Mouse (Mus musculus): Measurements from ENCODE around the gene Ostm1. TPM values are rescaled to one million over a fixed set of nuclear protein-coding genes. Genes with fewer than 3 reads are reported as not detected.

Gene Ostm1
- polyA plus RNA-seq, 1 experiment from 2014 or later, result 27.1 TPM

DNA sequence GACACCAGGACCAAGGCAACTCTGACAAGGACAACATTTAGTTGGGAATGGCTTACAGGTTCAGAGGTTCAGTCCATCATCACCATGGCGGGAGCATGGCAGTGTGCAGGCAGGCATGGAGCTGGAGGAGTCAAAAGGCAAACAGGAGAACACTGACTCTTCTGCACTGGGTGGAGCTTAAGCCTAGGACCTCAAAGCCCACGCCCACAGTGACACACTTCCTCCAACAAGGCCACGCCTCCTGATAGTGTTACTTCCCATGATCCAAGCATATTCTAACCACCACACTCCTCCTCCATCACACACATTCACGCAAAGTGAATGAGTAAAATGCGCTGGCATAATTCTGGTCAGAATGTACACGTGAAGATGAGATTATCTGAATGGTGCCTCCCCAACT, 56.2 kb downstream of the Ostm1 start:
- ATAC-seq (replicated peaks; ENCODE audit: insufficient number of reproducible peaks, low FRiP score, low TSS enrichment), result no peak
- Histone ChIP-seq H3K36me3 (ENCODE audit: control insufficient read depth, insufficient read depth, low read length) (no peaks in the 10 kb centered on the region), H3K4me2 (no peak overlapping the region), H3K9ac (ENCODE audit: low read depth, low read length) (no peak overlapping the region), H3K4me1 (ENCODE audit: control insufficient read depth, insufficient read depth, low read length) (peaks cover 8% of the 10 kb centered on the region), H3K27me3 (ENCODE audit: control insufficient read depth, insufficient read depth, low read length) (peaks cover 30% of the 10 kb centered on the region), H3K9me3 (replicated peaks; ENCODE audit: control insufficient read depth, low read length) (no peaks in the 10 kb centered on the region), H3K4me3 (ENCODE audit: low read depth, low read length) (no peak overlapping the region), H3K27ac (ENCODE audit: low read depth, low read length) (no peak overlapping the region)
- WGBS (ENCODE audit: insufficient replicate concordance), result 76% methylated on average over 6 of the region's 6 CpGs

DNA sequence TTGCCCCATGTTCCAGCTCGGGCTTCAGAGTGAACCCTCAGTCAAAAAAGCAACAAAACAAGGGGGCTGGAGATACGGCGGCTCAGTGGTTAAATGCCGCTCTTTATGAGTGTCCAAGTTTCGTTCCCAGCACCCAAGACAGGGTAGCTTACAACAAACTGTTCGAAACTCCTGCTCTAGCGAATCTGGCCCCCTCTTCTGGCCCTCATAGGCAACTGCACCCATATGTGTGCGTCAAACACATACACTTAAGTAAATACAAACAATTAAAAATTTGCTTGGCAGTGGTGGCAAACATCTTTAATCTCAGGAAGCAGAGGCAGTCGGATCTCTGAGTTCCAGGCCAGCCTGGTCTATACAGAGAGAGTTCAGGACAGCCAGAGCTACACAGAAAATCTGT, 60.0 kb downstream of the Ostm1 start:
- Histone ChIP-seq H3K4me1 (ENCODE audit: control insufficient read depth, insufficient read depth, low read length) (no peaks in the 10 kb centered on the region), H3K27ac (ENCODE audit: low read depth, low read length) (no peak overlapping the region), H3K9ac (ENCODE audit: low read depth, low read length) (no peak overlapping the region), H3K4me2 (no peak overlapping the region), H3K36me3 (ENCODE audit: control insufficient read depth, insufficient read depth, low read length) (no peaks in the 10 kb centered on the region), H3K27me3 (ENCODE audit: control insufficient read depth, insufficient read depth, low read length) (no peaks in the 10 kb centered on the region), H3K9me3 (replicated peaks; ENCODE audit: control insufficient read depth, low read length) (no peaks in the 10 kb centered on the region), H3K4me3 (ENCODE audit: low read depth, low read length) (no peak overlapping the region)
- ATAC-seq (replicated peaks; ENCODE audit: insufficient number of reproducible peaks, low FRiP score, low TSS enrichment), result no peak
- 74% methylated on average over 9 of the region's 9 CpGs for WGBS (ENCODE audit: insufficient replicate concordance)

DNA sequence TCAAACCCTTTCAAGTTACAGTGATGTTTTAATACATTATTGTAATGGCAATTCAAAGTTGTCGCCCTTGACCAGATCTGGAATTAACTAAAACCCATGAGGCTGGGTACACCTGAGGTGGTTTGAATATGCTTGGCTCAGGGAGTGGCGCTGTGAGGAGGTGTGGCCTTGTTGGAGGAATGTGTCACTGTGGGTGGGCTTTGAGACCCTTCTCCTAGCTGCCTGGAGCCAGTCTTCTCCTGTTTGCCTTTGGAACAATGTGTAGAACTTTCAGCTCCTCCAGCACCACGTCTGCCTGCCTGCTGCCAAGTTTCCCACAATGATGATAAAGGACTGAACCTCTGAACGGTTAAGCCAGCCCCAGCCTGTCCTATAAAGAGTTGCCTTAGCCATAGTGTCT, 62.7 kb downstream of the Ostm1 start:
- Histone ChIP-seq H3K27me3 (ENCODE audit: control insufficient read depth, insufficient read depth, low read length) (no peaks in the 10 kb centered on the region), H3K4me2 (no peak overlapping the region), H3K27ac (ENCODE audit: low read depth, low read length) (no peak overlapping the region), H3K9me3 (replicated peaks; ENCODE audit: control insufficient read depth, low read length) (no peaks in the 10 kb centered on the region), H3K9ac (ENCODE audit: low read depth, low read length) (no peak overlapping the region), H3K36me3 (ENCODE audit: control insufficient read depth, insufficient read depth, low read length) (no peaks in the 10 kb centered on the region), H3K4me3 (ENCODE audit: low read depth, low read length) (no peak overlapping the region), H3K4me1 (ENCODE audit: control insufficient read depth, insufficient read depth, low read length) (no peaks in the 10 kb centered on the region)
- no peak for ATAC-seq (replicated peaks; ENCODE audit: insufficient number of reproducible peaks, low FRiP score, low TSS enrichment)
- 43% methylated on average over 4 of the region's 4 CpGs for WGBS (ENCODE audit: insufficient replicate concordance)

DNA sequence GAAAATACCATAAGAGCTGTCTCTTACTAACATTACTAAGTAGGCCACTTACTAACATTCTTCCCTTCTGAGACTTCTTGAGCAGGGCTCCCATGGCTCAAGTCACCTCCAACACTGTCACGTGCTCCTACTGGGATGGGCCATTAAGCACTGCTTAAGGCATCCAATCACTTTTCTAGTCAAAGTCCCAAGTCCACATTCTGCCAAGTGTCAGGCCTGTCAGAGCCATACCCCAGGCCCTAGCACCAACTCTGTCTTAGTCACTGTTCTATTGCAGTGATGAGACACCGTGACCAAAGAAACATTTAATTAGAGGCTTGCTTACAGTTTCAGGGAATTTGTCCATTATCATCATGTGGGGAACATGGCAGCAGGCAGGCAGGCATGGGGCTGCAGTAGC, 78.3 kb downstream of the Ostm1 start:
- Histone ChIP-seq H3K4me3 (ENCODE audit: low read depth, low read length) (no peak overlapping the region), H3K4me1 (ENCODE audit: control insufficient read depth, insufficient read depth, low read length) (no peaks in the 10 kb centered on the region), H3K36me3 (ENCODE audit: control insufficient read depth, insufficient read depth, low read length) (no peaks in the 10 kb centered on the region), H3K27ac (ENCODE audit: low read depth, low read length) (no peak overlapping the region), H3K9ac (ENCODE audit: low read depth, low read length) (no peak overlapping the region), H3K27me3 (ENCODE audit: control insufficient read depth, insufficient read depth, low read length) (no peaks in the 10 kb centered on the region), H3K9me3 (replicated peaks; ENCODE audit: control insufficient read depth, low read length) (no peaks in the 10 kb centered on the region), H3K4me2 (no peak overlapping the region)
- WGBS (ENCODE audit: insufficient replicate concordance), result 86% methylated on average over 2 of the region's 2 CpGs
- no peak for ATAC-seq (replicated peaks; ENCODE audit: insufficient number of reproducible peaks, low FRiP score, low TSS enrichment)

DNA sequence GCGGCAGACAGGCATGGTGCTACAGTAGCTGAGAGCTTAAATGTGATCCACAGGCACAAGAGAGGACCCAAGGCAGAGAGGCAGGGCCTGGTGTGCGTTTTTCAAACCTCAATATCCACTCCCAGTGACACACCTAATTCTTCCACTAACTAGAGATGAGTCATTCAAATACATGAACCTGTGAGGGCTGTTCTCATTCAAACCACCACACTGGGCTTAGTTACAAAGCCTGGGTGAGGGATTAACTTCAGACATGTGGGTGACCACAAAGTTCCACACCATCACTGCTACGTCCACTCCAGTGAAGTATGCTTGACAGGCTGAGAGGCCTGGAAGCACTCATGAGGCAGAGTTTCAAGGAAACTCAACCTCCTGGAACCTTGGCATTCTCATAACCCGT, 86.3 kb downstream of the Ostm1 start:
- ATAC-seq (replicated peaks; ENCODE audit: insufficient number of reproducible peaks, low FRiP score, low TSS enrichment), result no peak
- no peaks in the 10 kb centered on the region for H3K27me3 ChIP-seq (ENCODE audit: control insufficient read depth, insufficient read depth, low read length)
- 0 out of 2 replicates have a peak, but pooled peaks cover 3% of the 10 kb centered on the region for H3K9me3 ChIP-seq (replicated peaks; ENCODE audit: control insufficient read depth, low read length)
- H3K9ac ChIP-seq (ENCODE audit: low read depth, low read length), result no peak overlapping the region
- no peak overlapping the region for H3K27ac ChIP-seq (ENCODE audit: low read depth, low read length)
- H3K4me3 ChIP-seq (ENCODE audit: low read depth, low read length), result no peak overlapping the region
- H3K4me1 ChIP-seq (ENCODE audit: control insufficient read depth, insufficient read depth, low read length), result no peaks in the 10 kb centered on the region
- H3K4me2 ChIP-seq, result no peak overlapping the region
- WGBS (ENCODE audit: insufficient replicate concordance), result 80% methylated on average over 4 of the region's 4 CpGs
- H3K36me3 ChIP-seq (ENCODE audit: control insufficient read depth, insufficient read depth, low read length), result no peaks in the 10 kb centered on the region

DNA sequence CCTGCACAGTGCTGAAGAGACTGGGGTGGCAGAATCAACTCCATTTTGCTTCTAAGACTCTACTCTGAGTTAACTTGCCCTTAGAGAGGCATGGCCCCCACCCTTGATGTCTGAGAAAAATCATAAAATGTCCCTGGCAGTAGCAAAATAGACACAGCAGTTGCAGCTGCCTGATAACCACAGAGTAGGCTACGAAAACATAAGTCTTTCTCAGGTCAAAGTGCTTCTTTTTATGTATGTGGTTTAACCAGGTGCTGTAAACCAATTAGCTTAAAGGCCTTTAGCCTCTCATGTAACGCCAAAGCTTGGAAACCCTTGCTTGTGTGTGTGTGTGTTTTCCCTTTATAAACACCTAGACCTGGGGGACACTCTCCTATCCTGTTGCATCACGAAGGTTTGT, 89.2 kb downstream of the Ostm1 start:
- Histone ChIP-seq H3K36me3 (ENCODE audit: control insufficient read depth, insufficient read depth, low read length) (no peaks in the 10 kb centered on the region), H3K27me3 (ENCODE audit: control insufficient read depth, insufficient read depth, low read length) (no peaks in the 10 kb centered on the region), H3K4me1 (ENCODE audit: control insufficient read depth, insufficient read depth, low read length) (no peaks in the 10 kb centered on the region), H3K4me3 (ENCODE audit: low read depth, low read length) (no peak overlapping the region), H3K9ac (ENCODE audit: low read depth, low read length) (no peak overlapping the region), H3K27ac (ENCODE audit: low read depth, low read length) (no peak overlapping the region), H3K4me2 (no peak overlapping the region), H3K9me3 (replicated peaks; ENCODE audit: control insufficient read depth, low read length) (0 out of 2 replicates have a peak, but pooled peaks cover 3% of the 10 kb centered on the region)
- no peak for ATAC-seq (replicated peaks; ENCODE audit: insufficient number of reproducible peaks, low FRiP score, low TSS enrichment)
- 66% methylated on average over 3 of the region's 3 CpGs for WGBS (ENCODE audit: insufficient replicate concordance)

DNA sequence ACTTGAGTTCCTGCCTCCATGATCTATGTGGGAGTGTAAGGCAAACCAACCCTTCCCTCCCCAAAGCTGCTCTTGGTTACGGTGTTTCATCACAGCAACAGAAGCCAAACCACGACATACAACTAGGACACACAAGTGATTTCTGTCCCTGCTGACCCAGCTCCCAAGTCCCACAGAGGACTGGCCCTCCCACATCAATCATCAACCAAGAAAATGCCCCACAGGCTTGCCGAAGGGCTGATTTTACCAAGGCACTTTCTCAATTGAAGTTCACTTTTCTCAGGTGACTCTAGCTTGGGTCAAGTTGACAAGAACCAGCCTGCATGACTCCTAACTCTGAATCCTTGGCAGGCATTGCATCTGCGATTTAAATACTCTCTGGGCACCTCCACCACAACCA, 91.9 kb downstream of the Ostm1 start:
- 73% methylated on average over 4 of the region's 4 CpGs for WGBS (ENCODE audit: insufficient replicate concordance)
- H3K4me2 ChIP-seq, result no peak overlapping the region
- H3K27me3 ChIP-seq (ENCODE audit: control insufficient read depth, insufficient read depth, low read length), result no peaks in the 10 kb centered on the region
- H3K9ac ChIP-seq (ENCODE audit: low read depth, low read length), result no peak overlapping the region
- no peak for ATAC-seq (replicated peaks; ENCODE audit: insufficient number of reproducible peaks, low FRiP score, low TSS enrichment)
- no peak overlapping the region for H3K4me3 ChIP-seq (ENCODE audit: low read depth, low read length)
- 0 out of 2 replicates have a peak, but pooled peaks cover 3% of the 10 kb centered on the region for H3K9me3 ChIP-seq (replicated peaks; ENCODE audit: control insufficient read depth, low read length)
- 0 out of 2 replicates have a peak, but pooled peaks cover 3% of the 10 kb centered on the region for H3K4me1 ChIP-seq (ENCODE audit: control insufficient read depth, insufficient read depth, low read length)
- no peak overlapping the region for H3K27ac ChIP-seq (ENCODE audit: low read depth, low read length)
- H3K36me3 ChIP-seq (ENCODE audit: control insufficient read depth, insufficient read depth, low read length), result no peaks in the 10 kb centered on the region

DNA sequence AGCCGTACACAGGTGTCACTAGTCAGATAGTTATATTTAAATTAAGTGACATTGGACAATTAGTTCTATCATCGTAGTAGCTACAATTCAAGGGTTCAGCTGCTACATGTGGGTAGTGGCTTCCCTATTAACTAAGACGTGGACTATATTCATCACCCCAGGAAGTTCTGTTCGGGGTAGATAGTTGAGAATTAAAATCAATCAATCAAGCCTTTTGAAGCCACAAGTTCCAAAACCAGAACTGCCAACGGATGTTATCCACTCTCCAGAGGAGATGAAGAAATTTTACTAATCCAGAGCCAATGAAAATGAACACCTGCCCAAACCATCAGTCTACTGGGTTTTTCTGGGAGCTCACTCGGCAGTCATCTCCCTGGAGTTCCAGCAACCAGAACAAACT, 94.7 kb downstream of the Ostm1 start:
- H3K4me2 ChIP-seq, result peak overlapping the region; percentile 67
- 0 out of 2 replicates have a peak, but pooled peaks cover 4% of the 10 kb centered on the region for H3K4me1 ChIP-seq (ENCODE audit: control insufficient read depth, insufficient read depth, low read length)
- H3K9me3 ChIP-seq (replicated peaks; ENCODE audit: control insufficient read depth, low read length), result 0 out of 2 replicates have a peak, but pooled peaks cover under 1% of the 10 kb centered on the region
- no peak overlapping the region for H3K27ac ChIP-seq (ENCODE audit: low read depth, low read length)
- H3K9ac ChIP-seq (ENCODE audit: low read depth, low read length), result peak overlapping the region; percentile 74
- peak overlapping the region; percentile 94 for H3K4me3 ChIP-seq (ENCODE audit: low read depth, low read length)
- WGBS (ENCODE audit: insufficient replicate concordance), result 47% methylated on average over 6 of the region's 6 CpGs
- H3K27me3 ChIP-seq (ENCODE audit: control insufficient read depth, insufficient read depth, low read length), result no peaks in the 10 kb centered on the region
- no peak for ATAC-seq (replicated peaks; ENCODE audit: insufficient number of reproducible peaks, low FRiP score, low TSS enrichment)
- H3K36me3 ChIP-seq (ENCODE audit: control insufficient read depth, insufficient read depth, low read length), result no peaks in the 10 kb centered on the region

DNA sequence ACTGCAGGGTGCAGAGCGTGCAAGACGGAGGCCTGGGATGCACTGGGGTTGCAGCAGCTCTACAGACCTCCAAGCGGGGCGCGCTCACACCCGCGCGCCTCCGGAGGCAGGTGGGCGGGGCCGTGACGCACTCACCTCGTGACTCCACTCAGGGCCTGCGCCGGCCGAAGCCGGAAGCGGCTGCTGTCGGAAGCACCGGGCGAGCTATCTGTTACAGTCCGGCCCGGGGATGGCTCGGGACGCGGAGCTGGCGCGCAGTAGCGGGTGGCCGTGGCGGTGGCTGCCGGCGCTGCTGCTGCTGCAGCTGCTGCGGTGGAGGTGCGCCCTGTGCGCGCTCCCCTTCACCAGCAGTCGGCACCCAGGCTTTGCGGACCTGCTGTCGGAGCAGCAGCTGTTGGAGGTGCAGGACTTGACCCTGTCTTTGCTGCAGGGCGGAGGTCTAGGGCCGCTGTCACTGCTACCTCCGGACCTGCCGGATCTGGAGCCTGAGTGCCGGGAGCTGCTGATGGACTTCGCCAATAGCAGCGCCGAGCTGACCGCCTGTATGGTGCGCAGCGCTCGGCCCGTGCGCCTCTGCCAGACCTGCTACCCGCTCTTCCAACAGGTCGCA, 95.2 kb downstream of the Ostm1 start:
- ATAC-seq (replicated peaks; ENCODE audit: insufficient number of reproducible peaks, low FRiP score, low TSS enrichment), result peak; percentile 93
- Histone ChIP-seq H3K4me1 (ENCODE audit: control insufficient read depth, insufficient read depth, low read length) (0 out of 2 replicates have a peak, but pooled peaks cover 4% of the 10 kb centered on the region), H3K4me2 (peak overlapping the region; percentile 67), H3K36me3 (ENCODE audit: control insufficient read depth, insufficient read depth, low read length) (no peaks in the 10 kb centered on the region), H3K9ac (ENCODE audit: low read depth, low read length) (peak overlapping the region; percentile 74), H3K27me3 (ENCODE audit: control insufficient read depth, insufficient read depth, low read length) (no peaks in the 10 kb centered on the region), H3K9me3 (replicated peaks; ENCODE audit: control insufficient read depth, low read length) (no peaks in the 10 kb centered on the region), H3K27ac (ENCODE audit: low read depth, low read length) (peak overlapping the region; percentile 82), H3K4me3 (ENCODE audit: low read depth, low read length) (peak overlapping the region; percentile 94)
- WGBS (ENCODE audit: insufficient replicate concordance), result under 1% methylated on average over 56 of the region's 56 CpGs
